Mouse (Mus musculus) bone marrow macrophage, adult 2 months (primary cell): ENCODE data around the gene Cstad. TPM values are rescaled to one million over a fixed set of nuclear protein-coding genes. Genes with fewer than 3 reads are reported as not detected.
A peak's percentile ranks its signal among the peaks of the same experiment; 100 is the strongest.

Experiments used
- H3K27ac ChIP-seq: 2 replicates; pipeline ENCODE4 v1.5.1; 2012; ENCODE audit warnings: low read depth, low read length; ENCODE audit not compliant: insufficient read depth
- H3K4me1 ChIP-seq: 2 replicates; pipeline ENCODE4 v1.6.1; 2012; ENCODE audit warnings: low read length; ENCODE audit not compliant: control insufficient read depth, insufficient read depth
- H3K4me3 ChIP-seq: 2 replicates; pipeline ENCODE4 v1.5.1; 2012; ENCODE audit warnings: mild to moderate bottlenecking, low read length, moderate library complexity; ENCODE audit not compliant: insufficient read depth
- CTCF ChIP-seq: IDR thresholded peaks from 2 replicates; pipeline ENCODE4 v1.5.1; 2012; ENCODE audit warnings: low read depth, mild to moderate bottlenecking, low read length, moderate library complexity
- POLR2A ChIP-seq: IDR thresholded peaks from 2 replicates; pipeline ENCODE4 v1.6.1; 2012; ENCODE audit warnings: mild to moderate bottlenecking, low read depth, low read length, borderline replicate concordance
- polyA plus RNA-seq: library from polyadenylated mRNA; stranded (reverse); fragments of >200 nt; gene quantifications from 2 replicates; pipeline ENCODE4 v1.2.4, GENCODE M21; 2012; ENCODE audit not compliant: missing spikeins, insufficient read depth, insufficient read length

Gene Cstad
- 0.87 and 2.8 TPM in 2 replicates for polyA plus RNA-seq

GRCm38 (mm10) chr2:30594641-30595379 lies at the start of gene Cstad:
TSS of gene Cstad (plus strand) at chr2:30595040.
- Histone ChIP-seq H3K4me3 (peak within 1 kb of the TSS; percentile 57), H3K27ac (peak within 1 kb of the TSS; percentile 87), H3K4me1 (peaks cover 28% of the 10 kb centered on the region)

DNA sequence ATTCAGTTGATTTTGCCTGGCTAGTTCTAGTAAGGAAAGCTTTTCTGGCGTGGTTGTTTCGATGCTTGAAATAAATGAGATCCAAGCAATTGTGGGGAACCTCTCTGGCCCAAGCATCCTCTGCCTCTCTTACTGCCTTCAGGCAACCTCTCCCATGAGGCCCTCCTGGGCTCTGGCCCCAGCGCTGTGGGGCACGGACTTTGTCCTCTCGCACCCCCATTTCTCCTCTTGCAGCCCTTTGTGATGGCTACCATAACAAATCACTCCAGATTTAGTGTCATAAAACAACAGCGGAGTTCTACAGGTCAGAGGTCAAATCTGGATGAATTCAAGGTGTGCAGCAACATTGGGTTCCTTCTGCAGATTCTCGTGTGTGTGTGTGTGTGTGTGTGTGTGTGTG lies 49.1 kb upstream of the Cstad start:
- Histone ChIP-seq H3K4me3 (no peak overlapping the region), H3K27ac (no peak overlapping the region), H3K4me1 (peaks cover 27% of the 10 kb centered on the region)
- TF ChIP-seq CTCF, result no peak
- TF ChIP-seq POLR2A, result no peak

More at GRCm38 (mm10) chr2:30594641-30595379, at the start of gene Cstad:
- TF ChIP-seq POLR2A, result no peak
- TF ChIP-seq CTCF, result no peak

- H3K4me3 ChIP-seq, result no peak overlapping the region
- peaks cover 28% of the 10 kb centered on the region for H3K4me1 ChIP-seq
- no peak overlapping the region for H3K27ac ChIP-seq
- no peak for TF ChIP-seq POLR2A
- no peak for TF ChIP-seq CTCF
These were observed 48.6 kb upstream of the Cstad start for GRCm38 (mm10) chr2:30546219-30546618.

GRCm38 (mm10) chr2:30547455-30548217 lies 47.2 kb upstream of the Cstad start:
- Histone ChIP-seq H3K4me3 (no peak overlapping the region), H3K27ac (peak overlapping the region; percentile 41), H3K4me1 (peaks cover 33% of the 10 kb centered on the region)
- TF ChIP-seq CTCF (no peak), POLR2A (no peak)

GRCm38 (mm10) chr2:30551579-30551978 lies 43.3 kb upstream of the Cstad start:
- TF ChIP-seq POLR2A (no peak), CTCF (no peak)
- peak overlapping the region; percentile 68 for H3K4me3 ChIP-seq
- peaks cover 26% of the 10 kb centered on the region for H3K4me1 ChIP-seq
- H3K27ac ChIP-seq, result peak overlapping the region; percentile 7; the same call in 1 of the 2 replicates

DNA sequence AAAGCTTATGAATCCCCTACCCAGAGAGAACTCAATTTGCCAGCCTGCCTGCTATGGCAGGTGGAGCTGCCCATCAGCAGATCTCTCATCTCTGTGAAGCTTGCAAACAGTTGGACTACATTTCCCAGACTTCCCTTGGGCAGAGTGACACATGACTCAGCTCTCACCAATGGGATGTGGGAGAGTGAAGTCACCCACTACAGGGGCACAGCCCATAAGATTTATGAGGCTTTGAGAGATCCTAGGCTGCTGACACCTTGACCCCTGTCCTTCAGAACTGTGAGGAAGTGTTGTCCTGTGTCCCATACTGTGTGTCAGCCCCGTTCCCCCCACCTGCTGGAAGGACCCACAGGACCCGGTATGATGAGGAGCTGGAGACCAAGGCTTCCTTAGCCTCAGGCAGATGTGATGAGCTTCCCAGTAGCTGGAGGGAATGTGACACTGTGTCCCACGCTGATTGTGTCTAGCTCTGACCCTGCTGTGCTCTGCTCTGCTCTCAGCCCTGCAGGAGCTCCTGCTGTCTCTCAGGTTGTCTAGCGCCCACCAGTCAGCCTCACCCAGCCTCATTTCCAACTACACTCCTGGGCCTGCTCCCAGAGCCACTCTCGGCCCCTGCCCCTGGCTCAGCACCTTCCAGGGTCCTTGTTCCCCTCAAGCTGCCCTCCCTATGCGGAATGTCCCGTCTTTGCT lies 40.8 kb upstream of the Cstad start:
- no peak for TF ChIP-seq CTCF
- H3K4me3 ChIP-seq, result no peak overlapping the region
- H3K4me1 ChIP-seq, result peaks cover 15% of the 10 kb centered on the region
- H3K27ac ChIP-seq, result no peak overlapping the region

DNA sequence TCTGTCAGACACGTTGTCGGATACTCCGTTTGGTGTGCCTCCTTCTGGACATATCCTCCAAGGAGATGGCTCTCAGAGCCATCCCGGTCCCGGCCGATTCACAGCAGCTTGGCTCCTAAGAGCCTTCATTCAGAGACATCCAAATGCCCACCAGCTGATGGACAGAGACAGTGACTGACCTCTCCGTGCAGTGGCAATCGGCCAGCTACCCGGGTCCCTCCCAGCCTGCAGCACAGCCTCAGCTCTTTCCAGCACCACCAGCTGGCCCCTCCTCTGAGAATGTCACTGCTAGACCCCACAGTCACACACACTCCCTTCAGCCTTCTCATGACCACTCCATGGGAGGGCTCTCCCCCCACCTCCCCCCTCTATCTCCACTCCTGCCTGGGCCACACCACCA lies 39.6 kb upstream of the Cstad start:
- Histone ChIP-seq H3K4me3 (no peak overlapping the region), H3K27ac (no peak overlapping the region), H3K4me1 (peaks cover 15% of the 10 kb centered on the region)
- no peak for TF ChIP-seq CTCF
- no peak for TF ChIP-seq POLR2A

DNA sequence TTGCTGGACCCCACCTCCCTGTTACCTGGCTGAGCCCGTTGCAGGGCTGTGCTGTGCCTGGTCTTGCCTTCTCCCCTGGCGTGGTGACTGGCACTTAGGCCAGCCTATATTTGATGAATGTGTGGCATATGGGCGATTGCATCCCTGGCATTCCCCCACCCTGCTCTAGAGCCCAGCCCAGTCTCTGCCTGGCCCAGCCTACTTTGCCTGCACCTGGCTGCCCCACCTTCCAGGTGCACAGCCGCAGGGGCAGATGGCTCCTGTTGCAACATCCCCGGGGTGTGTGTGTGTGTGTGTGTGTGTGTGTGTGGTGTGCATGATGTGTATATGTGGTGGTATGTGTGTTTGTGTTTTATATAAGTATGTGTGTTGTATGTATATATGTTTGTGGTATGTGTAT lies 38.3 kb upstream of the Cstad start:
- TF ChIP-seq POLR2A, result no peak
- TF ChIP-seq CTCF, result no peak
- Histone ChIP-seq H3K27ac (no peak overlapping the region), H3K4me1 (peaks cover 15% of the 10 kb centered on the region), H3K4me3 (no peak overlapping the region)

- Histone ChIP-seq H3K4me3 (no peak overlapping the region), H3K27ac (no peak overlapping the region), H3K4me1 (peaks cover 3% of the 10 kb centered on the region; the same call in 1 of the 2 replicates)
- TF ChIP-seq POLR2A (no peak), CTCF (no peak)
These were observed 35.3 kb upstream of the Cstad start for GRCm38 (mm10) chr2:30559552-30559951.

DNA sequence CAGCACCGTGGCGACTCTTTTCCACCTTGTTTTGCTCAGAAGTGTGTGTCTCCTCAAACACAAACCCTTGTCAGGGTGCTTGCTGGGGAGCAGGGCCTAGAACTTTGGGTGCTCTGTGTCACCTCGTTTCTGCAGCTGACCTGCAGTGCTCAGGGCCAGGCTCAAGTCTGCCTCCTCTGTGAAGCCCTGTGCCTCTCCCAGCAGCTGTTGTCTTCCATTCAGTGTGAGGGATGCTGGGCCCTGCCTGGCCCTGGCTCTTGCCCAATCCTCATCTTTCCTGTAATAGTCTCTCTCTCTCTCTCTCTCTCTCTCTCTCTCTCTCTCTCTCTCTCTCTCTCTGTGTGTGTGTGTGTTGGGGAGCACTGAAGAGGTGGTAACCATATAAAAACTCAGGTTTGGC lies 32.3 kb upstream of the Cstad start:
- no peak for TF ChIP-seq POLR2A
- TF ChIP-seq CTCF, result no peak
- Histone ChIP-seq H3K4me3 (no peak overlapping the region), H3K4me1 (peaks cover 3% of the 10 kb centered on the region; the same call in 1 of the 2 replicates), H3K27ac (no peak overlapping the region)

DNA sequence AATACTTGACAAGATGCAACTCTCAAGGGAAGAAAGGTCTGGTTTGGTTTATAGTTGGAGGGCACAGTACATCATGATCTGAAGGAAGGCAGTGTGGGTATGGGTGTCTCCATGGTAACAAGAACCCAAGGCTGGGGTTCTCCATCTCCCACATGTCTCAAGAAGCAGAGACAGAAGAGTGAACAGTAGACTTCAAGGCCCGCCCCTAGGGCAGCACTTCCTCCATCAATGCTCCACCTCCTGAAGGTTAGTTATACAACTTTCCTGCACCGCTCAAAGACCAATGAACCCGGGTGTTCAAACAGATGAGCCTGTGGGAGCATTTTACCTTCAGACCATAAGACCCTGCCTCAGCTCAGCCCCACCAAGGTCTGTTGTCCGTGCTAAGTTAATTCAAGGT lies 23.2 kb upstream of the Cstad start:
- TF ChIP-seq POLR2A (no peak), CTCF (no peak)
- Histone ChIP-seq H3K4me1 (no peaks in the 10 kb centered on the region), H3K4me3 (no peak overlapping the region), H3K27ac (no peak overlapping the region)
